Mouse (Mus musculus) MEL (cell line): ENCODE measurements at regions not wholly inside any gene's neighbourhood (a gene's known extent, or its start where the extent isn't known, plus 50 kb on each side); places are given as distances from the start of the nearest gene placed in this dataset.

Experiments used
- CTCF ChIP-seq, 3 experiments: IDR thresholded peaks in 2 of 3; conservative IDR thresholded peaks in 1 of 3; 2 replicates each; pipeline ENCODE4 v1.5.1; 2011 to 2012; ENCODE audit warnings: low read length in 3 of 3, low read depth in 2 of 3, mild to moderate bottlenecking in 2 of 3, improper control_type of control experiment in 1 of 3, inconsistent platforms in 1 of 3, mixed read lengths in 1 of 3, moderate library complexity in 1 of 3; ENCODE audit not compliant: control insufficient read depth in 1 of 3, insufficient read depth in 1 of 3, poor library complexity in 1 of 3, severe bottlenecking in 1 of 3
- EP300 ChIP-seq, 2 experiments: IDR thresholded peaks; 2 replicates each; pipeline ENCODE4 v1.6.1; 2011; ENCODE audit warnings: improper control_type of control experiment in 2 of 2, low read length in 2 of 2, low read depth in 1 of 2, mild to moderate bottlenecking in 1 of 2
- MAZ ChIP-seq: IDR thresholded peaks from 2 replicates; pipeline ENCODE4 v1.6.1; 2012; ENCODE audit warnings: low read depth, mild to moderate bottlenecking, inconsistent platforms, low read length, improper control_type of control experiment
- POLR2A ChIP-seq, 2 experiments: IDR thresholded peaks; 2 replicates each; pipeline ENCODE4 v1.6.1; 2011 to 2012; ENCODE audit warnings: low read length in 2 of 2, mild to moderate bottlenecking in 2 of 2, control low read depth in 1 of 2, improper control_type of control experiment in 1 of 2, low read depth in 1 of 2, moderate library complexity in 1 of 2; ENCODE audit not compliant: control insufficient read depth in 1 of 2, insufficient read depth in 1 of 2, poor library complexity in 1 of 2
- SMC3 ChIP-seq: IDR thresholded peaks from 2 replicates; pipeline ENCODE4 v1.6.1; 2011; ENCODE audit warnings: low read depth, low read length, improper control_type of control experiment
- UBTF ChIP-seq: IDR thresholded peaks from 2 replicates; pipeline ENCODE4 v1.6.1; 2012; ENCODE audit warnings: low read depth, mild to moderate bottlenecking, inconsistent platforms, low read length, improper control_type of control experiment, moderate library complexity, borderline replicate concordance; ENCODE audit not compliant: insufficient read depth

- TF ChIP-seq CTCF (IDR thresholded peaks at IDR 0.05 in 2 of 3, conservative IDR thresholded peaks at IDR 0.05 in 1 of 3; ENCODE audit: control insufficient read depth in 1 of 3, insufficient read depth in 1 of 3, low read depth in 2 of 3, low read length in 3 of 3, poor library complexity in 1 of 3, severe bottlenecking in 1 of 3) (no peak), SMC3 (no peak), MAZ (no peak), EP300 (IDR thresholded peaks at IDR 0.05; ENCODE audit: low read depth in 1 of 2, low read length in 2 of 2) (no peak), POLR2A (IDR thresholded peaks at IDR 0.05; ENCODE audit: control insufficient read depth in 1 of 2, insufficient read depth in 1 of 2, low read depth in 1 of 2, low read length in 2 of 2, poor library complexity in 1 of 2) (no peak), UBTF (no peak)
These were observed 63.0 kb upstream of the Hk2 start for GRCm38 (mm10) chr6:82837246-82837645.
